Mouse (Mus musculus) myocyte (in vitro differentiated cells): Measurements from ENCODE around the gene Cep164. TPM values are rescaled to one million over a fixed set of nuclear protein-coding genes. Genes with fewer than 3 reads are reported as not detected.
"Not testable (repeated sequence)": the region's sequence is repeated elsewhere in the genome, so short reads cannot be mapped to it uniquely, and the experiment has no call there.

Source experiments
- H3K27me3 ChIP-seq: one replicate; pipeline ENCODE4 v1.6.1; 2011; ENCODE audit not compliant: control insufficient read depth, insufficient read depth, insufficient read length
- H3K36me3 ChIP-seq: one replicate; pipeline ENCODE4 v1.6.1; 2011; ENCODE audit not compliant: control insufficient read depth, insufficient read depth
- H3K4me2 ChIP-seq: one replicate; pipeline ENCODE4 v1.6.1; 2011; ENCODE audit warnings: low read depth, control low read depth
- H3K4me3 ChIP-seq: one replicate; pipeline ENCODE4 v1.5.1; 2011; ENCODE audit warnings: mild to moderate bottlenecking, control low read depth, moderate library complexity
- H3K79me2 ChIP-seq: one replicate; pipeline ENCODE4 v1.6.1; 2011; ENCODE audit not compliant: control insufficient read depth, insufficient read depth
- H3ac ChIP-seq: one replicate; pipeline ENCODE4 v1.6.1; 2011; ENCODE audit not compliant: control insufficient read depth, insufficient read length
- CEBPB ChIP-seq: IDR thresholded peaks from 2 replicates; pipeline ENCODE4 v1.6.1; 2011; ENCODE audit warnings: mild to moderate bottlenecking, moderate library complexity; ENCODE audit not compliant: poor library complexity, insufficient read depth, severe bottlenecking
- E2F4 ChIP-seq: IDR thresholded peaks from one replicate; pipeline ENCODE4 v1.6.1; 2011; ENCODE audit warnings: mild to moderate bottlenecking, control low read depth, moderate library complexity; ENCODE audit not compliant: insufficient read depth
- MAX ChIP-seq: IDR thresholded peaks from one replicate; pipeline ENCODE4 v1.6.1; 2011; ENCODE audit warnings: low read depth, mild to moderate bottlenecking, control low read depth
- MYOD1 ChIP-seq, 3 experiments: IDR thresholded peaks; one replicate each; pipeline ENCODE4 v1.6.1; 2011; ENCODE audit warnings: control low read depth in 2 of 3, low read depth in 2 of 3, mild to moderate bottlenecking in 2 of 3, moderate library complexity in 1 of 3; ENCODE audit not compliant: insufficient read length in 2 of 3, control insufficient read depth in 1 of 3
- MYOG ChIP-seq, 3 experiments: IDR thresholded peaks; one replicate each; pipeline ENCODE4 v1.6.1; 2011; ENCODE audit warnings: control low read depth in 2 of 3, low read depth in 2 of 3, mild to moderate bottlenecking in 2 of 3; ENCODE audit not compliant: insufficient read length in 2 of 3, control insufficient read depth in 1 of 3, insufficient read depth in 1 of 3
- POLR2A ChIP-seq: IDR thresholded peaks from one replicate; pipeline ENCODE4 v1.6.1; 2011; ENCODE audit warnings: low read depth, mild to moderate bottlenecking, control low read depth, moderate library complexity; ENCODE audit not compliant: insufficient read length
- POLR2AphosphoS2 ChIP-seq: IDR thresholded peaks from one replicate; pipeline ENCODE4 v1.6.1; 2011; ENCODE audit warnings: low read depth, control low read depth; ENCODE audit not compliant: insufficient read length
- REST ChIP-seq: IDR thresholded peaks from one replicate; pipeline ENCODE4 v1.6.1; 2011; ENCODE audit warnings: mild to moderate bottlenecking, control low read depth, moderate library complexity; ENCODE audit not compliant: insufficient read depth, insufficient read length
- SRF ChIP-seq: IDR thresholded peaks from one replicate; pipeline ENCODE4 v1.6.1; 2011; ENCODE audit warnings: low read depth; ENCODE audit not compliant: control insufficient read depth, insufficient read length
- TCF12 ChIP-seq: IDR thresholded peaks from one replicate; pipeline ENCODE4 v1.6.1; 2011; ENCODE audit warnings: mild to moderate bottlenecking, control low read depth; ENCODE audit not compliant: poor library complexity, insufficient read depth, severe bottlenecking
- TCF3 ChIP-seq: IDR thresholded peaks from one replicate; pipeline ENCODE4 v1.6.1; 2011; ENCODE audit warnings: low read depth, control low read depth; ENCODE audit not compliant: insufficient read length
- USF1 ChIP-seq: IDR thresholded peaks from one replicate; pipeline ENCODE4 v1.6.1; 2011; ENCODE audit warnings: low read depth, mild to moderate bottlenecking, control low read depth, moderate library complexity
- polyA plus RNA-seq: library from polyadenylated mRNA; unstranded; fragments of >200 nt; fragmentation: generic; extraction: Trizol; gene quantifications from one replicate; pipeline ENCODE4 v1.2.1, GENCODE M21; 2012; ENCODE audit warnings: missing spikeins

Gene Cep164
- polyA plus RNA-seq, 1 experiment, result 7.7 TPM

GRCm38 (mm10) chr9:45850528-45851155, 22.2 kb upstream of the Cep164 start:
- no peak overlapping the region for H3K4me2 ChIP-seq
- TF ChIP-seq USF1 (no peak), POLR2A (no peak), REST (no peak), TCF3 (no peak), CEBPB (no peak), SRF (no peak), MAX (no peak), TCF12 (no peak), MYOG (IDR thresholded peaks at IDR 0.05; ENCODE audit: control insufficient read depth in 1 of 3, insufficient read depth in 1 of 3, insufficient read length in 2 of 3, low read depth in 2 of 3) (no peak), MYOD1 (IDR thresholded peaks at IDR 0.05; ENCODE audit: control insufficient read depth in 1 of 3, insufficient read length in 2 of 3, low read depth in 2 of 3) (no peak), POLR2AphosphoS2 (no peak), E2F4 (no peak)

GRCm38 (mm10) chr9:45849528-45850408, 21.3 kb upstream of the Cep164 start:
- Histone ChIP-seq H3K79me2 (no peaks in the 10 kb centered on the region), H3K27me3 (no peaks in the 10 kb centered on the region), H3ac (no peak overlapping the region), H3K36me3 (no peaks in the 10 kb centered on the region), H3K4me3 (no peak overlapping the region), H3K4me2 (no peak overlapping the region)
- TF ChIP-seq E2F4 (no peak), POLR2AphosphoS2 (no peak), SRF (no peak), TCF3 (no peak), USF1 (no peak), MYOG (IDR thresholded peaks at IDR 0.05; ENCODE audit: control insufficient read depth in 1 of 3, insufficient read depth in 1 of 3, insufficient read length in 2 of 3, low read depth in 2 of 3) (no peak), REST (no peak)

More at GRCm38 (mm10) chr9:45850528-45851155, 22.2 kb upstream of the Cep164 start:
- H3K27me3 ChIP-seq, result no peaks in the 10 kb centered on the region
- H3K79me2 ChIP-seq, result no peaks in the 10 kb centered on the region
- H3K4me3 ChIP-seq, result no peak overlapping the region
- H3ac ChIP-seq, result no peak overlapping the region
- H3K36me3 ChIP-seq, result no peaks in the 10 kb centered on the region

- TF ChIP-seq MYOG (IDR thresholded peaks at IDR 0.05; ENCODE audit: control insufficient read depth in 1 of 3, insufficient read depth in 1 of 3, insufficient read length in 2 of 3, low read depth in 2 of 3) (peak in 1 of 3 experiments; percentile 59), USF1 (no peak), CEBPB (0 out of 2 replicates have a peak, but pooled peaks have one; percentile 7), MYOD1 (IDR thresholded peaks at IDR 0.05; ENCODE audit: control insufficient read depth in 1 of 3, insufficient read length in 2 of 3, low read depth in 2 of 3) (peak in 2 of 3 experiments; percentile 43 to 59)
- Histone ChIP-seq H3K4me3 (no peak overlapping the region), H3K4me2 (peak overlapping the region; percentile 78), H3ac (no peak overlapping the region), H3K36me3 (no peaks in the 10 kb centered on the region), H3K79me2 (peaks cover 9% of the 10 kb centered on the region), H3K27me3 (no peaks in the 10 kb centered on the region)
These were observed 18.5 kb upstream of the Cep164 start for GRCm38 (mm10) chr9:45846891-45847460.

GRCm38 (mm10) chr9:45846176-45846575, 17.7 kb upstream of the Cep164 start:
- Histone ChIP-seq H3K4me2 (peak overlapping the region; percentile 78), H3K79me2 (peaks cover 17% of the 10 kb centered on the region)
- H3K27me3 ChIP-seq, H3K36me3 ChIP-seq, H3ac ChIP-seq, H3K4me3 ChIP-seq: not testable (repeated sequence)

- H3K36me3 ChIP-seq, result no peaks in the 10 kb centered on the region
- no peak overlapping the region for H3K4me3 ChIP-seq
- H3K4me2 ChIP-seq, result peak overlapping the region; percentile 78
- peaks cover 22% of the 10 kb centered on the region for H3K79me2 ChIP-seq
- no peak overlapping the region for H3ac ChIP-seq
- H3K27me3 ChIP-seq, result no peaks in the 10 kb centered on the region
- TF ChIP-seq TCF3 (no peak), TCF12 (no peak), MAX (no peak), USF1 (no peak), CEBPB (no peak), REST (no peak), MYOD1 (IDR thresholded peaks at IDR 0.05; ENCODE audit: control insufficient read depth in 1 of 3, insufficient read length in 2 of 3, low read depth in 2 of 3) (no peak), MYOG (IDR thresholded peaks at IDR 0.05; ENCODE audit: control insufficient read depth in 1 of 3, insufficient read depth in 1 of 3, insufficient read length in 2 of 3, low read depth in 2 of 3) (no peak), SRF (no peak), POLR2A (no peak), E2F4 (no peak), POLR2AphosphoS2 (no peak)
These were observed 17.1 kb upstream of the Cep164 start for GRCm38 (mm10) chr9:45845541-45845940.
